Mouse (Mus musculus) forebrain, embryonic 11.5 days (tissue): Measurements from ENCODE around the gene Tacr2. TPM values are rescaled to one million over a fixed set of nuclear protein-coding genes. Genes with fewer than 3 reads are reported as not detected.

ENCODE experiments used
- ATAC-seq: fragments of 200-750 bp; cut with Nextera tagmentation; replicated peaks from 2 replicates; pipeline ENCODE4 v1.8.0; 2017; ENCODE audit warnings: moderate TSS enrichment; ENCODE audit not compliant: low FRiP score
- DNase-seq: peaks from one replicate; pipeline ENCODE4 v3.0.0-alpha.2; 2017; ENCODE audit warnings: low spot score
- H3K27ac ChIP-seq: fragments of 300-500 bp; sonication (generic); 2 replicates; pipeline ENCODE4 v1.5.1; 2014; ENCODE audit warnings: low read depth, low read length
- H3K27me3 ChIP-seq: fragments of 300-500 bp; sonication (generic); 2 replicates; pipeline ENCODE4 v1.6.1; 2014; ENCODE audit warnings: mild to moderate bottlenecking, low read length, mixed read lengths; ENCODE audit not compliant: control insufficient read depth, insufficient read depth
- H3K36me3 ChIP-seq: fragments of 300-500 bp; sonication (generic); 2 replicates; pipeline ENCODE4 v1.6.1; 2014; ENCODE audit warnings: mild to moderate bottlenecking, low read length, moderate library complexity, mixed read lengths; ENCODE audit not compliant: control insufficient read depth, insufficient read depth
- H3K4me1 ChIP-seq: fragments of 300-500 bp; sonication (generic); replicated peaks from 2 replicates; pipeline ENCODE4 v1.6.1; 2014; ENCODE audit warnings: low read length, mixed read lengths; ENCODE audit not compliant: control insufficient read depth, insufficient read depth
- H3K4me2 ChIP-seq: fragments of 300-500 bp; sonication (generic); 2 replicates; pipeline ENCODE4 v1.6.1; 2014; ENCODE audit warnings: low read depth, mild to moderate bottlenecking, low read length, moderate library complexity, mixed read lengths; ENCODE audit not compliant: severe bottlenecking
- H3K4me3 ChIP-seq: fragments of 300-500 bp; sonication (generic); 2 replicates; pipeline ENCODE4 v1.5.1; 2014; ENCODE audit warnings: low read depth, low read length
- H3K9ac ChIP-seq: fragments of 300-500 bp; sonication (generic); 2 replicates; pipeline ENCODE4 v1.6.1; 2014; ENCODE audit warnings: low read length
- H3K9me3 ChIP-seq: fragments of 300-500 bp; sonication (generic); 2 replicates; pipeline ENCODE4 v1.6.1; 2016; ENCODE audit warnings: low read length, mixed read lengths; ENCODE audit not compliant: control insufficient read depth
- WGBS: fragments of 180-500 bp; shearing (Covaris S2); extraction: QIAGEN DNeasy Blood & Tissue Kit; methylation state at CpG from one replicate; pipeline ENCODE4 v1.1.7; 2014; 5-methylcytosine and 5-hydroxymethylcytosine counted together
- polyA plus RNA-seq: library from polyadenylated mRNA; unstranded; fragments of >200 nt; fragmentation: Nextera tagmentation; extraction: Ambion mirVana; gene quantifications from 2 replicates; pipeline ENCODE4 v1.2.1, GENCODE M21; 2014

Gene Tacr2
- polyA plus RNA-seq, 1 experiment from 2014 or later = not detected

DNA sequence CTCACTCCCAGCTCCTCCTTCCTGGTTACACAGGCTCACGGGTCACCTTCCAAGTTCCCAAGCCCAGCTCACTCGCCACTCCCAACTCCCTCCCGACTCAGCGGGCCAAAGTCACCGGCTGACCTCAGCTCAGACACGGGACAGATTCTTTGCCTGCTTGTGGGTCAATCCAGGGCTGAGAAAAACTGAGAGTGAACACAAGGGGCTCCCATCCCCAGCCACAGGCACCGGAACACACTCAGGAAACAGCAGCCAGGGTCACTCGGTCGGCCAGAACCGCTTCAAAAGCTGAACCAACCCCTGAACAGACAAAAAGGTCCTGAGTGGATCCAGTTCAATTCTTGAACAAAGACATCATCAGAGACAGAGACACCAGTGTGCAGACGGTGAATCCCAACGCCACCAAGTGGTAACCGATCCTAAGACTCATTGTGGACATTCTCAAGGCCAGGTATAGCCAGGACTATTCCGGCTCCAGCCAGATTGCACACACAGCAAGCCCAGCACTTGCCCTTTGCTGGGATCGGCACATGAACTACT lies 61.7 kb downstream of the Tacr2 start:
- no peak overlapping the region for H3K4me3 ChIP-seq
- H3K4me2 ChIP-seq = no peak overlapping the region
- 65% methylated on average over 15 of the region's 15 CpGs for WGBS
- no peaks in the 10 kb centered on the region for H3K36me3 ChIP-seq
- no peaks in the 10 kb centered on the region for H3K27me3 ChIP-seq
- DNase-seq = no peak
- H3K27ac ChIP-seq = no peak overlapping the region
- H3K9me3 ChIP-seq = no peaks in the 10 kb centered on the region
- H3K9ac ChIP-seq = no peak overlapping the region
- 0 out of 2 replicates have a peak, but pooled peaks cover 2% of the 10 kb centered on the region for H3K4me1 ChIP-seq
- no peak for ATAC-seq

Other genes with a start within 250 kb of the Tacr2 start
- 0.23 and 0.48 TPM in 2 replicates for gene Neurog3, start 119.3 kb upstream of the Tacr2 start, polyA plus RNA-seq
- gene Fam241b, start 108.5 kb upstream of the Tacr2 start, polyA plus RNA-seq = 8.0 and 9.3 TPM in 2 replicates
- gene Tspan15, start 21.2 kb upstream of the Tacr2 start, polyA plus RNA-seq = 13.9 and 15.5 TPM in 2 replicates
- gene Hk1, start 127.5 kb downstream of the Tacr2 start, polyA plus RNA-seq = 25.9 and 28.2 TPM in 2 replicates
- gene Hkdc1, start 170.1 kb downstream of the Tacr2 start, polyA plus RNA-seq = 0.25 TPM in 1 of 2 replicates, not detected in the other
- 0.35 and 0.87 TPM in 2 replicates for gene 4930507D05Rik, start 197.1 kb downstream of the Tacr2 start, polyA plus RNA-seq
- 31.2 and 33.5 TPM in 2 replicates for gene Supv3l1, start 197.3 kb downstream of the Tacr2 start, polyA plus RNA-seq
- gene Vps26a, start 234.4 kb downstream of the Tacr2 start, polyA plus RNA-seq = 94.8 and 110 TPM in 2 replicates